12 mouse cellular contexts compared by ENCODE assay signal in the genomic region with DNA sequence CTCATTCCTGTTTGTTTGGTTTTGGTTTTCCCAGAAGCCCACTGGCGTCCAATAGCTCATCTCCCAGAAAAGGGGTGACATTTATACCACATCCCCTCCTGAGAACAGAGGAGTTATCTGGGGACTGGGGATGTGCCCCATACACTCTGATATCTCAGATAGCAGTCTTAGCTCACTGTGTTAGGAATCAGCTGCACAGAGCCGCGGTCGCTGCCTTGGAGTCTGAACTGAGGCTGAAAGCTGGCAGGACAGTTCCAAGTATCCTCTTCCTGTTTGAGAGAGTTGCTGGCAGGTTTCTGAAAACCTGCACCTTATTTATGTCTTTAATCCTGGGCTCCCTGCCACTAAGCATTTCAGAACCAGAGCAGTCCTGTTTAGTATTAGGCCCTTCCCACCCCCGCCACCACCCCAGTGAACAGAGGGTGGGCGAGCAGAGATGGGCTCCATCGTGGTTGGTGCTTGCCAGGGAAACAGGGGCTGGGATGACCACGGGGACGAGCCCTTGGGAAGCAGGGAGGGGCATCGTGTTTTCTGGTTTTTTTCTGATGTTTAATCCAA.
DNase-seq lines count a peak whose midpoint lies in the region; ATAC-seq and TF ChIP-seq lines count a peak whose summit lies in the region.
"Had no signal": no experiment of that assay in that cellular context is flagged by ENCODE, and none has a peak within 500 bp of the region (broad histone marks: within the 10 kb centered on the region; RNA-seq: fewer than 3 reads in every experiment).

No protein-coding gene starts in this region.

- H3K36me3 ChIP-seq in kidney, embryonic 15.5 days, result no peaks in the 10 kb centered on the region
- no peaks in the 10 kb centered on the region for H3K36me3 ChIP-seq in G1E (replicated peaks)
- no peaks in the 10 kb centered on the region for H3K36me3 ChIP-seq in embryonic facial prominence, embryonic 14.5 days (ENCODE audit: control insufficient read depth, insufficient read depth, low read length)
- H3K36me3 ChIP-seq: liver, embryonic 12.5 days had no signal

- H3K27ac ChIP-seq in kidney, embryonic 15.5 days, result 0 out of 2 replicates have a peak overlapping the region, but pooled peaks have one; percentile 3
- H3K27ac ChIP-seq in embryonic facial prominence, embryonic 14.5 days (replicated peaks; ENCODE audit: low read depth, low read length), result peak overlapping the region; percentile 78; the same call in 1 of the 2 replicates
- H3K27ac ChIP-seq: liver, embryonic 12.5 days had no signal

- WGBS in kidney, embryonic 15.5 days, result 63% methylated on average over 10 of the region's 10 CpGs
- 24% methylated on average over 10 of the region's 10 CpGs for WGBS in embryonic facial prominence, embryonic 14.5 days

- no peak for DNase-seq in kidney, adult 8-10 months
- peak; percentile 23 for DNase-seq in G1E (ENCODE audit: low spot score)
- peak; percentile 89 for DNase-seq in embryonic facial prominence, embryonic 14.5 days (ENCODE audit: low spot score)
- DNase-seq in lung, postnatal 4 days, result peak; percentile 45 to 80
- no peak for DNase-seq in left cerebral cortex, postnatal 4 days
- no peak for DNase-seq in c-Kit-positive CD71-positive TER-119-positive erythroid progenitor cells, embryonic 14.5 days (ENCODE audit: low spot score)
- DNase-seq in Muller cell, postnatal 12 days (ENCODE audit: inconsistent ontology term), result no peak
- DNase-seq: cerebellum, postnatal 10 days had no signal

- H3K4me2 ChIP-seq in kidney, embryonic 15.5 days, result no peak overlapping the region
- no peak overlapping the region for H3K4me2 ChIP-seq in embryonic facial prominence, embryonic 14.5 days (ENCODE audit: low read depth, low read length)
- H3K4me2 ChIP-seq: liver, embryonic 12.5 days; midbrain, embryonic 11.5 days had no signal

- ATAC-seq in kidney, embryonic 15.5 days (replicated peaks; ENCODE audit: low FRiP score), result no peak
- peak; percentile 47; the same call in 1 of the 2 replicates for ATAC-seq in G1E (ENCODE audit: extremely low read depth, insufficient number of reproducible peaks, low FRiP score, poor library complexity, severe bottlenecking)
- ATAC-seq in embryonic facial prominence, embryonic 14.5 days (ENCODE audit: low read depth), result peak; percentile 80
- ATAC-seq: inflammation-experienced regulatory T-cells, adult 6 months; liver, embryonic 12.5 days had no signal

- no peaks in the 10 kb centered on the region for H3K9me3 ChIP-seq in kidney, embryonic 15.5 days (replicated peaks)
- 0 out of 2 replicates have a peak, but pooled peaks cover 3% of the 10 kb centered on the region for H3K9me3 ChIP-seq in G1E (replicated peaks)
- peaks cover 5% of the 10 kb centered on the region; the same call in 1 of the 2 replicates for H3K9me3 ChIP-seq in embryonic facial prominence, embryonic 14.5 days (ENCODE audit: control insufficient read depth, low read length)
- H3K9me3 ChIP-seq: liver, embryonic 12.5 days had no signal

- H3K4me3 ChIP-seq in kidney, embryonic 15.5 days (replicated peaks), result no peak overlapping the region
- H3K4me3 ChIP-seq in G1E (ENCODE audit: low read depth, low read length), result peak overlapping the region; percentile 57; the same call in 1 of the 2 replicates
- H3K4me3 ChIP-seq in embryonic facial prominence, embryonic 14.5 days (ENCODE audit: low read depth, low read length), result no peak overlapping the region
- H3K4me3 ChIP-seq: liver, embryonic 12.5 days had no signal

- no peaks in the 10 kb centered on the region for H3K27me3 ChIP-seq in kidney, embryonic 15.5 days
- H3K27me3 ChIP-seq in G1E (ENCODE audit: insufficient read depth, low read length), result no peaks in the 10 kb centered on the region
- no peaks in the 10 kb centered on the region for H3K27me3 ChIP-seq in embryonic facial prominence, embryonic 14.5 days (replicated peaks; ENCODE audit: control insufficient read depth, insufficient read depth, low read length)
- H3K27me3 ChIP-seq: liver, embryonic 12.5 days had no signal

- TF ChIP-seq CTCF in G1E (IDR thresholded peaks at IDR 0.05; ENCODE audit: low read depth, low read length), result no peak

- intact Hi-C loops in left cerebral cortex, postnatal 4 days (cut with DNase I), result no loop called here

- no peak overlapping the region for H3K9ac ChIP-seq in kidney, embryonic 15.5 days
- no peak overlapping the region; the same call in 1 of the 2 replicates for H3K9ac ChIP-seq in embryonic facial prominence, embryonic 14.5 days (ENCODE audit: low read depth, low read length)
- H3K9ac ChIP-seq: liver, embryonic 12.5 days had no signal

- H3K4me1 ChIP-seq in kidney, embryonic 15.5 days, result peaks cover 5% of the 10 kb centered on the region; the same call in 1 of the 2 replicates
- peaks cover 72% of the 10 kb centered on the region for H3K4me1 ChIP-seq in G1E (ENCODE audit: insufficient read depth, low read depth, low read length)
- peaks cover 24% of the 10 kb centered on the region for H3K4me1 ChIP-seq in embryonic facial prominence, embryonic 14.5 days (ENCODE audit: control insufficient read depth, insufficient read depth, low read length)
- H3K4me1 ChIP-seq: liver, embryonic 12.5 days had no signal

Comparison
In these comparisons a context has a peak if more than half of its experiments do, and no peak if none do; other contexts are left out.
1. DNase-seq: peak in G1E (single experiment), embryonic facial prominence, embryonic 14.5 days (single experiment) and lung, postnatal 4 days (2 of 2); none in kidney, adult 8-10 months (0 of 2), left cerebral cortex, postnatal 4 days (single experiment), c-Kit-positive CD71-positive TER-119-positive erythroid progenitor cells, embryonic 14.5 days (single experiment) and Muller cell, postnatal 12 days (single experiment).